Mouse (Mus musculus): Measurements from ENCODE around the gene Lmx1b.

- TF ChIP-seq RAD21 (IDR thresholded peaks at IDR 0.05; ENCODE audit: low read depth, low read length) (no peak), BHLHE40 (IDR thresholded peaks at IDR 0.05; ENCODE audit: low read depth, low read length) (no peak), POLR2AphosphoS2 (IDR thresholded peaks at IDR 0.05; ENCODE audit: low read depth, low read length) (no peak)
Observed at GRCm38 (mm10) chr2:33628791-33629190, 11.5 kb downstream of the Lmx1b start.
